Mouse (Mus musculus) layer of hippocampus, adult 9-10 months (tissue): ENCODE data around the gene Hephl1.

Experiments used
- DNase-seq: peaks from one replicate; pipeline ENCODE4 v3.0.0; 2022; ENCODE audit warnings: low spot score

Hephl1 gene

GRCm38 (mm10) chr9:15017791-15018755 is 93.8 kb downstream of the Hephl1 start:
- no peak for DNase-seq

- peak; percentile 76 for DNase-seq
Measured at GRCm38 (mm10) chr9:15015223-15015956, 96.5 kb downstream of the Hephl1 start.

- no peak for DNase-seq
Measured at GRCm38 (mm10) chr9:15007566-15007965, 104.3 kb downstream of the Hephl1 start.

- no peak for DNase-seq
Measured at GRCm38 (mm10) chr9:15004298-15004685, 107.6 kb downstream of the Hephl1 start.

GRCm38 (mm10) chr9:15003676-15004297 is 108.1 kb downstream of the Hephl1 start:
- no peak for DNase-seq

GRCm38 (mm10) chr9:15002995-15003613 is 108.8 kb downstream of the Hephl1 start:
- DNase-seq = no peak
